Mouse (Mus musculus): ENCODE measurements at regions not wholly inside any gene's neighbourhood (a gene's known extent, or its start where the extent isn't known, plus 50 kb on each side); places are given as distances from the start of the nearest gene placed in this dataset.

DNA sequence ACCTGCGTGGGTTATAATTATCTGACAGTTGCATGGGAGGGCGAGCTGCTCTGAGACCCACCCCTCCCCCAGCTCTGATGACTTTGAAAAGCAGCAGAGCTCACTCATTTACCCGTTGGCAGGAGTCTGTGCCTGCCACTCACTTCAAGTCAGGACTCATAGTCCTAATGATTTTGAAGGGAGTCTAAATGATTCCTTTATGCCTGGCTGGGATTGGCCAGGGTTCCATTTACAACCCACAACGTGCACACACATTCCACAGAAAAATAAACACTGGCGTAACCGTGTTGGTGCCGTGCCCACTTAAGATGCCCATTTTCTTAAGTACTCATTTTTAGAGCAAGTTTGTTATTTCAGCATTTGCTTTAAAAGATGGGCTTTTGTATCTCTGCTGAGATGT is 266.8 kb upstream of the Runx1 start:
- Histone ChIP-seq H3K27me3 (ENCODE audit: control insufficient read depth, insufficient read depth, low read length, poor library complexity, severe bottlenecking) (no peaks in the 10 kb centered on the region; the same call in 1 of the 2 replicates), H3K9me3 (replicated peaks; ENCODE audit: control insufficient read depth, insufficient read depth, low read length, poor library complexity, severe bottlenecking) (no peaks in the 10 kb centered on the region), H3K4me3 (ENCODE audit: low read depth, low read length) (no peak overlapping the region), H3K27ac (ENCODE audit: insufficient read depth, low read length) (no peak overlapping the region), H3K9ac (ENCODE audit: low read depth, poor library complexity, severe bottlenecking) (no peak overlapping the region), H3K36me3 (ENCODE audit: control insufficient read depth, insufficient read depth, low read length, poor library complexity, severe bottlenecking) (no peaks in the 10 kb centered on the region), H3K4me1 (ENCODE audit: control insufficient read depth, insufficient read depth, low read length) (no peaks in the 10 kb centered on the region)
- no peak for TF ChIP-seq POLR2A (IDR thresholded peaks at IDR 0.05; ENCODE audit: insufficient read depth, low read length)
- TF ChIP-seq CTCF (IDR thresholded peaks at IDR 0.05; ENCODE audit: low read depth, low read length), result no peak
- TF ChIP-seq EP300 (IDR thresholded peaks at IDR 0.05; ENCODE audit: insufficient read depth, low read depth, low read length), result no peak

DNA sequence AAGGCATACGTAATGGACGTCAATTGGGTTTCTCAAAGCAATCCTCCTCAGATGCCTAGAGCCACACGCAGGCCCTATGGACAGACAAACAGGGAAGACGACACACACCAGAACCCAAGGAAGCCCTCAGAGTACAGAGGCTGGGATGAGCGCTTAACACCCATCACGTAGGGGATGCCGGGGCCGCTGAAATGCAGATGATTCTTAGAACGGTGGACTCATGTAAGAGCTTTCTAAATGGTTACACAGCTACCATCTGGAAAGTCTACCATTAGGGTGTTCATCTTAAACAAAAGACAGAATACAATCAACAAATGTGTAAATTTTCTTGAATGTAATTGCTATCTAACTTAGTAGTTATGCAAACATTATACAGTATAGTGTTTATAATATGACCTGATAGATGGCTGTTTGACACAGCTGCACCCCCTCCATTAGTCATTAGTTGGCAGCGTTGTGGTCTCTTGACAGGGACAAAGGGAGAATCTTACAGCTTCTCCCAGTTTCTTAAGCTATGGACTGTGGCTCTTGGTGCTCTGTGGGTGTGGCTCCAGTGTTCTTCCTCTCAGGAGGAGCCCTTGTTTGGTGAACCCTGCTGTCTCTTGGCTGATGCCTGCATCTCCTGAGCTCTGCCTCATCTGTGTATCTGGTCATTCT is 259.4 kb upstream of the Runx1 start:
- TF ChIP-seq POLR2A (IDR thresholded peaks at IDR 0.05; ENCODE audit: insufficient read depth, low read length), result no peak
- Histone ChIP-seq H3K9me3 (replicated peaks; ENCODE audit: control insufficient read depth, insufficient read depth, low read length, poor library complexity, severe bottlenecking) (no peaks in the 10 kb centered on the region), H3K27me3 (ENCODE audit: control insufficient read depth, insufficient read depth, low read length, poor library complexity, severe bottlenecking) (no peaks in the 10 kb centered on the region), H3K9ac (ENCODE audit: low read depth, poor library complexity, severe bottlenecking) (no peak overlapping the region), H3K36me3 (ENCODE audit: control insufficient read depth, insufficient read depth, low read length, poor library complexity, severe bottlenecking) (no peaks in the 10 kb centered on the region), H3K4me1 (ENCODE audit: control insufficient read depth, insufficient read depth, low read length) (no peaks in the 10 kb centered on the region), H3K27ac (ENCODE audit: insufficient read depth, low read length) (no peak overlapping the region), H3K4me3 (ENCODE audit: low read depth, low read length) (no peak overlapping the region)

DNA sequence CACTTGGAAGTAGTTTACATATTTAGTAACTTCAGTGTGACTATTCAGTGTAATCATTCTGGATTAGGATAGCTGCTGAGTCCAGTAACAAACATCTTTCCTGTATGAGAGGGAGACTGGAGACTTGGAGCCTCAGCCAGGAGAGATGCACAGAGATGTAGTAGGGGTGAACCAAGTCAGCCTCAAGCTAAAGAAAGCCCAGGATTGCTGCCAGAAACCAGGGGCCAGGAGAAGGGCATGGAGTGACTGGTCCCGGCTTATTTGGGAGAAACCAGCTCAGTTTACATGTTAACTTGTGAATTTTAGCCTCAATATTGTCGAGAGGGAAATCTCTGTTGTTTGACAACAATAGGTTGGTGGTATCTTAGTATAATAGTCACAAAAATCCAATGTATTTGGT is 257.8 kb upstream of the Runx1 start:
- TF ChIP-seq POLR2A (IDR thresholded peaks at IDR 0.05; ENCODE audit: insufficient read depth, low read length), result no peak
- no peak for TF ChIP-seq EP300 (IDR thresholded peaks at IDR 0.05; ENCODE audit: insufficient read depth, low read depth, low read length)
- H3K27me3 ChIP-seq (ENCODE audit: control insufficient read depth, insufficient read depth, low read length, poor library complexity, severe bottlenecking), result no peaks in the 10 kb centered on the region
- H3K4me1 ChIP-seq (ENCODE audit: control insufficient read depth, insufficient read depth, low read length), result no peaks in the 10 kb centered on the region
- no peak overlapping the region for H3K9ac ChIP-seq (ENCODE audit: low read depth, poor library complexity, severe bottlenecking)
- H3K4me3 ChIP-seq (ENCODE audit: low read depth, low read length), result no peak overlapping the region
- no peaks in the 10 kb centered on the region for H3K36me3 ChIP-seq (ENCODE audit: control insufficient read depth, insufficient read depth, low read length, poor library complexity, severe bottlenecking)
- no peaks in the 10 kb centered on the region for H3K9me3 ChIP-seq (replicated peaks; ENCODE audit: control insufficient read depth, insufficient read depth, low read length, poor library complexity, severe bottlenecking)
- H3K27ac ChIP-seq (ENCODE audit: insufficient read depth, low read length), result no peak overlapping the region

DNA sequence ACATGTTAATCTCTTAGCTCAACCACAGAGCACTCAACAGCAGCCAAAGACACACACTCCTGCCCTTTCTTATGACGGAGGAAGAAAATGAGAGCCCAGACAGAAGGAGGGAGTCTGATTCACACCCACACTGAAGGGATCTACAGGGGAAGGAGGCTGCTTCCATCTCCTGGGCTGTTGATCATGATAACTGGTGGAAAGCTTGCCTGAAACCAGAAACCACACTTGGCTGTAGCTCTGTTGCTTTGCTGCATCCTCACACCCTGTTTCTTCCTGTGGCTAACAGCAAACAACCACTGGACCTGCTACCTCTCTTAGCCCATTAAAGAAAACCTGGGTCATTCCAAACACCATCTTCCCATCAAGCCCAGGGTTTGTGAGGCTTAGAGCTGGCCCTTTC is 257.2 kb upstream of the Runx1 start:
- Histone ChIP-seq H3K9me3 (replicated peaks; ENCODE audit: control insufficient read depth, insufficient read depth, low read length, poor library complexity, severe bottlenecking) (no peaks in the 10 kb centered on the region), H3K9ac (ENCODE audit: low read depth, poor library complexity, severe bottlenecking) (no peak overlapping the region), H3K4me3 (ENCODE audit: low read depth, low read length) (no peak overlapping the region), H3K27me3 (ENCODE audit: control insufficient read depth, insufficient read depth, low read length, poor library complexity, severe bottlenecking) (no peaks in the 10 kb centered on the region), H3K4me1 (ENCODE audit: control insufficient read depth, insufficient read depth, low read length) (no peaks in the 10 kb centered on the region), H3K36me3 (ENCODE audit: control insufficient read depth, insufficient read depth, low read length, poor library complexity, severe bottlenecking) (no peaks in the 10 kb centered on the region), H3K27ac (ENCODE audit: insufficient read depth, low read length) (no peak overlapping the region)
- TF ChIP-seq EP300 (IDR thresholded peaks at IDR 0.05; ENCODE audit: insufficient read depth, low read depth, low read length) (no peak), POLR2A (IDR thresholded peaks at IDR 0.05; ENCODE audit: insufficient read depth, low read length) (no peak), CTCF (IDR thresholded peaks at IDR 0.05; ENCODE audit: low read depth, low read length) (no peak)

DNA sequence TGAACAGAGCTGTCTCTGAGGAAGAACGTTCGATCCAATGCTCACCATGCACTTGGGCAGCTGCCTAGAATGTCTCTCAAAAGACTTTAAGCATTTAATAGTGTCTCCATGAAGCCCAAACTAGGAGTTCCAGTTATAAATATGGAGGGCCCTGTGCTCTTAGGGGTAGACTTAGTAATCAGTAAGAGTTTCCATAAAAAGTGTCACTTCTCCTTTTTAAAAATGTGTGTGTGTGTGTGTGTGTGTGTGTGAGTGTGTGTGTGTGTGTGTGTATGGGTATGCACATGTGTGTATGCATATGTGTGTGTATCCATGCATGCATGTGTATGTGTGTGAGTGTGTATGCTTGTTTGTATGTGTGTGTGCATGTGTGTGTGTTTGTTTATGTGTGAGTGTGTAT is 255.6 kb upstream of the Runx1 start:
- H3K4me3 ChIP-seq (ENCODE audit: low read depth, low read length), result no peak overlapping the region
- H3K9me3 ChIP-seq (replicated peaks; ENCODE audit: control insufficient read depth, insufficient read depth, low read length, poor library complexity, severe bottlenecking), result no peaks in the 10 kb centered on the region
- H3K4me1 ChIP-seq (ENCODE audit: control insufficient read depth, insufficient read depth, low read length), result no peaks in the 10 kb centered on the region
- H3K27me3 ChIP-seq (ENCODE audit: control insufficient read depth, insufficient read depth, low read length, poor library complexity, severe bottlenecking), result no peaks in the 10 kb centered on the region
- H3K9ac ChIP-seq (ENCODE audit: low read depth, poor library complexity, severe bottlenecking), result no peak overlapping the region
- H3K27ac ChIP-seq (ENCODE audit: insufficient read depth, low read length), result no peak overlapping the region
- TF ChIP-seq CTCF (IDR thresholded peaks at IDR 0.05; ENCODE audit: low read depth, low read length) (no peak), EP300 (IDR thresholded peaks at IDR 0.05; ENCODE audit: insufficient read depth, low read depth, low read length) (no peak), POLR2A (IDR thresholded peaks at IDR 0.05; ENCODE audit: insufficient read depth, low read length) (no peak)
- no peaks in the 10 kb centered on the region for H3K36me3 ChIP-seq (ENCODE audit: control insufficient read depth, insufficient read depth, low read length, poor library complexity, severe bottlenecking)

DNA sequence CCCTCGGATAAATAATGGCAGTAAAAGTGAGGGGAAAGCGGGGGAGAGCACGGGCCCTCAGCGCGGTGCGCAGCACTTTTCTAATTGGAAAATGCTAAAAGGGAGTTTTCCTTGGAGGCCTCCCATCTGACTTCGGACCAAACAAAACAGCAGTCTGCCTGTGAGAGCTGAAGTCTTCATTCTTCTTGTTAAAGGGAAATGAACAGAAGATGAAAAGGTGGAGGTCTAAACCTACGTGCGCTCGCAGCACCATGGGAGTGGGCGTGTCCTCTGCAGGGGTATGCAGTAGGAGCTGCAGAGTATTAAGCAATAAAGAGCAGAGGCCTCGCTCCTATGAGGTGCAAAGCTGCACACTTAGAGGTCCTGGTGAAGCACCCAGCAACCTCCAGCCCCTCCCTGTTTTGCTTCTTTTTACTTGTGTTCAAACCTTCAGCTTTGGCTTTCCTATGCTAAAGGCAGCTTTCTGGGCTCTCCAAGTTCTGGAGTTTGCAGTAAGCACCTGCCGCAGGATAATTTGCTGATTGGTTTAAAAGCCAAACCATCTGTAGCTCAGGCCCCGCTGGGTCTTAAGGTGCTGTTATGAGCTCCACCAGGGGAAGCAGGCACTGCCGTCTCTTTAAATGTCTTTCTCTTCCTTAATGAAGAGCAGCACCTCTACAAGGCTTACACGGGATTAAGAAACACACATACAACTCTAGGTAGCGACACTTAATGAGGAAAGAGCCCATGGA is 253.9 kb upstream of the Runx1 start:
- TF ChIP-seq CTCF (IDR thresholded peaks at IDR 0.05; ENCODE audit: low read depth, low read length), result no peak
- no peak for TF ChIP-seq EP300 (IDR thresholded peaks at IDR 0.05; ENCODE audit: insufficient read depth, low read depth, low read length)
- TF ChIP-seq POLR2A (IDR thresholded peaks at IDR 0.05; ENCODE audit: insufficient read depth, low read length), result no peak
- Histone ChIP-seq H3K4me1 (ENCODE audit: control insufficient read depth, insufficient read depth, low read length) (no peaks in the 10 kb centered on the region), H3K27me3 (ENCODE audit: control insufficient read depth, insufficient read depth, low read length, poor library complexity, severe bottlenecking) (no peaks in the 10 kb centered on the region; the same call in 1 of the 2 replicates), H3K9ac (ENCODE audit: low read depth, poor library complexity, severe bottlenecking) (no peak overlapping the region), H3K27ac (ENCODE audit: insufficient read depth, low read length) (no peak overlapping the region), H3K36me3 (ENCODE audit: control insufficient read depth, insufficient read depth, low read length, poor library complexity, severe bottlenecking) (no peaks in the 10 kb centered on the region), H3K4me3 (ENCODE audit: low read depth, low read length) (no peak overlapping the region), H3K9me3 (replicated peaks; ENCODE audit: control insufficient read depth, insufficient read depth, low read length, poor library complexity, severe bottlenecking) (no peaks in the 10 kb centered on the region)
